Mouse (Mus musculus) hindbrain, embryonic 16.5 days (tissue): ENCODE results near the gene Lrrc63. TPM values are rescaled to one million over a fixed set of nuclear protein-coding genes. Genes with fewer than 3 reads are reported as not detected.
A peak's percentile ranks its signal among the peaks of the same experiment; 100 is the strongest.

Experiments used
- ATAC-seq: fragments of 200-750 bp; cut with Nextera tagmentation; 2 replicates; pipeline ENCODE4 v1.8.0; 2017; ENCODE audit warnings: moderate TSS enrichment, moderate library complexity
- H3K27ac ChIP-seq: fragments of 300-500 bp; sonication (generic); 2 replicates; pipeline ENCODE4 v1.5.1; 2014; ENCODE audit warnings: low read depth, mild to moderate bottlenecking, control low read depth, low read length, moderate library complexity
- H3K27me3 ChIP-seq: fragments of 300-500 bp; sonication (generic); replicated peaks from 2 replicates; pipeline ENCODE4 v1.6.1; 2014; ENCODE audit warnings: low read length; ENCODE audit not compliant: control insufficient read depth, insufficient read depth
- H3K36me3 ChIP-seq: fragments of 300-500 bp; sonication (generic); 2 replicates; pipeline ENCODE4 v1.6.1; 2014; ENCODE audit warnings: mild to moderate bottlenecking, low read length, moderate library complexity, mixed read lengths; ENCODE audit not compliant: control insufficient read depth, insufficient read depth
- H3K4me1 ChIP-seq: fragments of 300-500 bp; sonication (generic); 2 replicates; pipeline ENCODE4 v1.6.1; 2014; ENCODE audit warnings: low read depth, low read length; ENCODE audit not compliant: control insufficient read depth, insufficient read depth
- H3K4me2 ChIP-seq: fragments of 300-500 bp; sonication (generic); 2 replicates; pipeline ENCODE4 v1.6.1; 2014; ENCODE audit warnings: mild to moderate bottlenecking, low read length, control low read depth, moderate library complexity
- H3K4me3 ChIP-seq: fragments of 300-500 bp; sonication (generic); 2 replicates; pipeline ENCODE4 v1.5.1; 2014; ENCODE audit warnings: mild to moderate bottlenecking, low read length, control low read depth, moderate library complexity
- H3K9ac ChIP-seq: fragments of 300-500 bp; sonication (generic); 2 replicates; pipeline ENCODE4 v1.6.1; 2014; ENCODE audit warnings: low read depth, mild to moderate bottlenecking, control low read depth, low read length, moderate library complexity
- H3K9me3 ChIP-seq: fragments of 300-500 bp; sonication (generic); 2 replicates; pipeline ENCODE4 v1.6.1; 2014; ENCODE audit warnings: mild to moderate bottlenecking, low read length, moderate library complexity; ENCODE audit not compliant: control insufficient read depth
- WGBS: fragments of 180-500 bp; shearing (Covaris S2); extraction: QIAGEN DNeasy Blood & Tissue Kit; methylation state at CpG from one replicate; pipeline ENCODE4 v1.1.7; 2014; 5-methylcytosine and 5-hydroxymethylcytosine counted together
- polyA plus RNA-seq: library from polyadenylated mRNA; unstranded; fragments of >200 nt; fragmentation: Nextera tagmentation; extraction: Ambion mirVana; gene quantifications from 2 replicates; pipeline ENCODE4 v1.2.1, GENCODE M21; 2015

Gene Lrrc63
- polyA plus RNA-seq = 0.08 TPM in 1 of 2 replicates, not detected in the other

GRCm38 (mm10) chr14:75130501-75131318 is at the start of gene Lrrc63, which contains the start of gene Lcp1:
Gene Lrrc63 (minus strand): TSS chr14:75130881.
Gene Lcp1 (plus strand): TSS chr14:75131101.
- H3K9ac ChIP-seq = peak within 1 kb of the TSS; percentile 68
- peaks cover 3% of the 10 kb centered on the region; the same call in 1 of the 2 replicates for H3K4me1 ChIP-seq
- no peaks in the 10 kb centered on the region for H3K9me3 ChIP-seq
- H3K36me3 ChIP-seq = no peaks in the 10 kb centered on the region
- ATAC-seq = peak; percentile 92
- peak within 1 kb of the TSS; percentile 47 for H3K4me3 ChIP-seq
- WGBS = 0% methylated on average over 39 of the region's 42 CpGs
- no peaks in the 10 kb centered on the region for H3K27me3 ChIP-seq
- H3K27ac ChIP-seq = no peak within 1 kb of the TSS; the same call in 1 of the 2 replicates
- peak within 1 kb of the TSS; percentile 63 for H3K4me2 ChIP-seq

- H3K27ac ChIP-seq = no peak overlapping the region
- H3K9me3 ChIP-seq = no peaks in the 10 kb centered on the region
- H3K27me3 ChIP-seq = no peaks in the 10 kb centered on the region
- no peak overlapping the region for H3K4me2 ChIP-seq
- no peaks in the 10 kb centered on the region for H3K36me3 ChIP-seq
- H3K4me1 ChIP-seq = no peaks in the 10 kb centered on the region
- H3K4me3 ChIP-seq = no peak overlapping the region
- ATAC-seq = no peak
- no peak overlapping the region for H3K9ac ChIP-seq
- 86% methylated on average over 20 of the region's 20 CpGs for WGBS
These were observed 48.7 kb upstream of the Lrrc63 start for GRCm38 (mm10) chr14:75179255-75179963.

GRCm38 (mm10) chr14:75178801-75179211 is 48.1 kb upstream of the Lrrc63 start:
- 88% methylated on average over 10 of the region's 10 CpGs for WGBS
- H3K9me3 ChIP-seq = no peaks in the 10 kb centered on the region
- no peak overlapping the region for H3K4me3 ChIP-seq
- H3K9ac ChIP-seq = no peak overlapping the region
- no peak for ATAC-seq
- H3K36me3 ChIP-seq = no peaks in the 10 kb centered on the region
- no peak overlapping the region for H3K4me2 ChIP-seq
- H3K4me1 ChIP-seq = no peaks in the 10 kb centered on the region
- no peak overlapping the region for H3K27ac ChIP-seq
- H3K27me3 ChIP-seq = no peaks in the 10 kb centered on the region

- H3K4me2 ChIP-seq = no peak overlapping the region
- no peaks in the 10 kb centered on the region for H3K4me1 ChIP-seq
- no peak overlapping the region for H3K9ac ChIP-seq
- no peaks in the 10 kb centered on the region for H3K36me3 ChIP-seq
- H3K9me3 ChIP-seq = no peaks in the 10 kb centered on the region
- no peak for ATAC-seq
- no peak overlapping the region for H3K27ac ChIP-seq
- 85% methylated on average over 14 of the region's 14 CpGs for WGBS
- H3K27me3 ChIP-seq = no peaks in the 10 kb centered on the region
- H3K4me3 ChIP-seq = no peak overlapping the region
These were observed 47.7 kb upstream of the Lrrc63 start for GRCm38 (mm10) chr14:75178384-75178793.

- no peak overlapping the region for H3K9ac ChIP-seq
- WGBS = 75% methylated on average over 3 of the region's 3 CpGs
- no peak for ATAC-seq
- H3K36me3 ChIP-seq = no peaks in the 10 kb centered on the region
- H3K4me3 ChIP-seq = no peak overlapping the region
- H3K27me3 ChIP-seq = no peaks in the 10 kb centered on the region
- H3K4me1 ChIP-seq = no peaks in the 10 kb centered on the region
- no peak overlapping the region for H3K27ac ChIP-seq
- H3K9me3 ChIP-seq = no peaks in the 10 kb centered on the region
- no peak overlapping the region for H3K4me2 ChIP-seq
These were observed 46.7 kb upstream of the Lrrc63 start for GRCm38 (mm10) chr14:75177400-75177799.

GRCm38 (mm10) chr14:75176425-75177045 is 45.9 kb upstream of the Lrrc63 start:
- no peaks in the 10 kb centered on the region for H3K27me3 ChIP-seq
- H3K36me3 ChIP-seq = no peaks in the 10 kb centered on the region
- no peak overlapping the region for H3K4me2 ChIP-seq
- H3K9ac ChIP-seq = no peak overlapping the region
- no peak overlapping the region for H3K4me3 ChIP-seq
- WGBS = 73% methylated on average over 4 of the region's 4 CpGs
- ATAC-seq = no peak
- H3K27ac ChIP-seq = no peak overlapping the region
- H3K9me3 ChIP-seq = no peaks in the 10 kb centered on the region
- no peaks in the 10 kb centered on the region for H3K4me1 ChIP-seq

GRCm38 (mm10) chr14:75175781-75176180 is 45.1 kb upstream of the Lrrc63 start:
- no peaks in the 10 kb centered on the region for H3K36me3 ChIP-seq
- 87% methylated on average over 7 of the region's 7 CpGs for WGBS
- H3K4me1 ChIP-seq = no peaks in the 10 kb centered on the region
- H3K4me3 ChIP-seq = no peak overlapping the region
- no peak overlapping the region for H3K4me2 ChIP-seq
- no peaks in the 10 kb centered on the region for H3K27me3 ChIP-seq
- H3K9me3 ChIP-seq = no peaks in the 10 kb centered on the region
- ATAC-seq = no peak
- no peak overlapping the region for H3K9ac ChIP-seq
- no peak overlapping the region for H3K27ac ChIP-seq

- H3K4me1 ChIP-seq = no peaks in the 10 kb centered on the region
- no peak overlapping the region for H3K27ac ChIP-seq
- H3K27me3 ChIP-seq = no peaks in the 10 kb centered on the region
- 88% methylated on average over 9 of the region's 9 CpGs for WGBS
- H3K9ac ChIP-seq = no peak overlapping the region
- no peaks in the 10 kb centered on the region for H3K9me3 ChIP-seq
- H3K36me3 ChIP-seq = no peaks in the 10 kb centered on the region
- no peak overlapping the region for H3K4me2 ChIP-seq
- H3K4me3 ChIP-seq = no peak overlapping the region
- ATAC-seq = no peak
These were observed 44.3 kb upstream of the Lrrc63 start for GRCm38 (mm10) chr14:75174731-75175555.
